Mouse (Mus musculus): ENCODE measurements around the gene Adap1.

GRCm38 (mm10) chr5:139255777-139256176 lies 69.6 kb downstream of the Adap1 start:
- TF ChIP-seq POLR2A (IDR thresholded peaks at IDR 0.05; ENCODE audit: borderline replicate concordance, insufficient read depth, low read length) (no peak), CTCF (IDR thresholded peaks at IDR 0.05; ENCODE audit: borderline replicate concordance, insufficient read depth, low read depth, low read length) (no peak)
